Mouse (Mus musculus): ENCODE measurements around the gene Gp2.
A peak's percentile ranks its signal among the peaks of the same experiment; 100 is the strongest.

The Gp2 gene

GRCm38 (mm10) chr7:119459185-119459584 lies at the start of gene Gp2:
TSS of gene Gp2 (minus strand) at chr7:119459285.
- DNase-seq (ENCODE audit: low spot score): no peak

GRCm38 (mm10) chr7:119490041-119490780 lies 31.1 kb upstream of the Gp2 start:
- DNase-seq (ENCODE audit: low spot score): no peak

DNA sequence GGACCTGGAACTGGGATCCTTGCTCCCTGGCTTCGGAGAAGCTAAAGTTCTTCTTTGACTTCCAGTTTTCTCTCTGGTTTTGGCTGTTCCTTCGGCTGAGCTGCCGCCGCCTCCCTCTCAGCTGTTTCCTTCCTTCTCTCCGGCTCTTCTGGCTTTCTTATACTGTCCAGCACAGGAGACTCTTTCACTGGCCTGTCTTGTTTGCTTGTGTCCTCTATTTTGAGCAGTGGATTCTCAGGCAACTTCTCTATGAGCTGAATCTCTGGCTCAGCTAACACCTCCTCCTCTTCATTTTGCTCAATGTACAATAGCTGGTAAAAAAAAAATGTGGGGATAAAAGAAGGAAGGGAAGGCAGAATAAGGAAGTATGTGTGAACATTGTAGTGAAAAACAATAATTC lies 27.6 kb upstream of the Gp2 start:
- DNase-seq (ENCODE audit: low spot score): no peak

DNA sequence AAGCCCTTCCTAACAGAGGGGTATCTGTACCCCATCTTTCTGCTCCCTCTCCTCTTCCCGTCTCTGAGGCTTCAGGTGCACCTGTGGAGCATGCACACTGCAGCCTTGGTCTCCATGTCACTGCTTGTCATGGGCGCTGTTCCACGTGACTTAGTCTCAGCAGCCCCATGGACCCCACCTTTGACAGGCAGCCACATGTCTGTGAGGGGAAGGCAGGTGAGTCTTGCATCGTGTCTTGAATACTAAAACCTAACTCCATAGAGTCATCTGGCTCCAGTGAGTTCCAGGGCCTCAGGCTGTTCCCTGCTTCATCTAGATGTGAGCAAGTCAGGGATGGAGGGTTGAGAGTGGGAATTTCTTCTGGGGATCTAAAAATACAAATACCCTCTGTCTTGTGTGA lies 25.1 kb upstream of the Gp2 start:
- no peak for DNase-seq (ENCODE audit: low spot score)

GRCm38 (mm10) chr7:119479256-119479655 lies 20.2 kb upstream of the Gp2 start, which contains the start of gene Umod:
TSS of gene Umod (minus strand) at chr7:119479282.
- no peak for DNase-seq (ENCODE audit: low spot score)

DNA sequence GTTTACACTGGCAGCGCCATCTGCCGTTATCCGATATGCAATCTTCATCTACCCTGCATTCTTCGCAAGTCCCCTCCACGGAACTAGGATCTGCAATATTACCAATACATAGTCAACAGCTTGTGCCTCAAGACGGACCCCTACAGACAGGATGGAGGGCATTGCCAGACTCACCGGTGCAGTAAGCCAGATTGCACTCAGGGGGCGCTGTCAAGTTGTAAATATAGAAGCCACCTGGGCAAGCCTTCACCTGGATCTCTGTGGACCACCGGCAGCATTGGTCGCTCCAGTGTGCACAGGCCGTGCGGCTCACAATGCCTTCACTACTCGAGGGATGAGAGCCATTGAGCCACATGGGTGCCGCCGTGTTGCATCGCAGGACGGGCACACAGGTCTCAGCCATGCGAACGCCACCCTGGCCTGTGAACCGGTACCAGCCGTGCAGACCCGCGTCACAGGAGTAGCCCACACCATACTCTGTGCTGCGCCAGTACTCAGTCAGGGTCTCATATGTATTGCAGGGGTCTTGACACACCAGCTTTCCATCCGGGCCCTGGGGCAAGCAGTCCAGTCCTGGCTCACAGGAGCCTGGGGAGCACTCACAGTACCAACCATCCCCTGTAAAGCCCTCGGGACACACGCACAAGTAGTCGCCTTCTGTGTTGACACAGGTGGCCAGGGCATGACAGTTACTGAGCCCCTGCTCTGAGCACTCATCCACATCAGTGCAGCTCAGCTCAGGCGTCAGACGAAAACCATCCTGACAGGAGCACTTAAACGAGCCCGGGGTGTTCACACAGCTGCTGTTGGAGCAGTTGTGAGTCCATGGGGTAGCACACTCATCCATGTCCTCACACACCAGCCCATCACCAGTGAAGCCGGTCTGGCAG lies 17.7 kb upstream of the Gp2 start:
- no peak for DNase-seq (ENCODE audit: low spot score)

DNA sequence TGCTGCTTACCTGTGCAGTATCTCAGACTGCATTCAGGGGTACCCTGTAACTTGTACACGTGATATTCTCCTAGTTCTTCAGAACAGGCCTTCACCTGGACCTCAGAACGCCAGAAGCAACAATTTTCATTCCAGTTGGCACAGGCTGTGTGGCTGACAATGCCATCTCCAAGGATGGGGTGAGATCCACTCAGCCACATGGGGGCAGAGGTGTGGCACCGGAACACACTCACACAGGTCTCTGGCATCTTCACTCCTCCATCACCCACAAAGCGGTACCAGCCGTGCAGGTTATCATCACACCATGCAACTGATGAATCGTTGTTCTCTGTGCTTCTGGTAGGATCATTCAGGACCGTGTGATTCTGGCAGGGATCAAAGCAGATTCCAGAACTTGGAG lies 4.9 kb downstream of the Gp2 start:
- DNase-seq (ENCODE audit: low spot score): no peak

DNA sequence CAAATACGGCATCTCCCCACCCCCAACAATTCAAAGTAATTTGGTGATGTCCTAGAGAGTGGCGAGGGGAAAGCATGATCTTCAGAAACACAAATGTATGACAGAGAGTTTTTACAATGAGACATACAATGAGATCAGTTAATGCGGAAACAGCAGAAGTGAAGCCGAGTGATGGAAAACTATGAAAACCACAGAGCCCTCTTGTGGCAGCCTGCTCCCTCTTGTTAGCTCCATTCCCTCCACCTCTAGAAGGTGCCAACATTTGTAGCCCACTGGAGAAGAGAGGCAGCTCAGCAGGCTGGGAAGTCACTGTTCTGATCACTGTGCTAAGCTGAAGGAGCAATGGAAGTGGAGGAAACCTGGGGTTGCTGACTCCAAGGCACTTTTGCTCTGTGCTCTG lies 15.2 kb downstream of the Gp2 start:
- DNase-seq (ENCODE audit: low spot score): no peak

DNA sequence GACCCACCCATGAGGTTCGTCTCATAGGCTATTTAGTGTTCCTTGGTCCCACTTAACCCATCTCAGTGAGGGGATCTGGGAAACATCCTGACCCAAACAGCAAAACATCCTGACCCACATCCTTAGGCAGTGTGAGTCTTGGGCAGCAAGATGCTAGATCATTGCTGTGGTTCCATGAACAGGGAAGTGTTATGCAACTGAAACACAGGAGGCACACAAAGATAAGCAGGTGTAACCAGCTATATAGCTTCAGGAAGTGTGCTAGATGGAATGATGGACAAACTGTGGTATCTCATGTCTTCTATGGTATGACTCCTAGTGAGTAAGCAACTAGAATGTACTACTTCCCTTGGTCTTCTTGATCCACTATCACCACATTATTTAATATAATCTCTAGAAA lies 17.1 kb downstream of the Gp2 start:
- DNase-seq (ENCODE audit: low spot score): no peak

DNA sequence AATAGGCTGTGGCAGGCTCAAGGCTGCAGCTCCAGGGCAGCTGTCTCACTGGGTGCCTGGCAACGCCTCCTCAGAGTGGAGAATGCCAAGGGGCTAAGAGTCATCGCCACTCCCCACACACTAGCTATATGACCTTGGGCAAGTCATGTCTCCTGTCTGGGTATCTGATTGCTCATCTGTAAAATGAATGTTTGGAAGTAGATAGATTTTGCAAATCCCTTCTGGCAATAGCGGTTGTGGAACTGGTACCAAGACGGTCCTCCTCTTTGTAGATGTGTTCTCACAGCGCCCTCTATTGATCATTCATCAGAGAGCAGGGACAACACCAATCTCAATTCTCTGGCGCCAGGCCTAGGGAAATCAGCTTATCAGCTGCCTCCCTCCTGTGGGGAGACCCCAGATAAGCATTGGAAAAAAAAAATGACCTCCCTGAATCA lies 31.9 kb downstream of the Gp2 start:
- DNase-seq (ENCODE audit: low spot score): peak; percentile 43

DNA sequence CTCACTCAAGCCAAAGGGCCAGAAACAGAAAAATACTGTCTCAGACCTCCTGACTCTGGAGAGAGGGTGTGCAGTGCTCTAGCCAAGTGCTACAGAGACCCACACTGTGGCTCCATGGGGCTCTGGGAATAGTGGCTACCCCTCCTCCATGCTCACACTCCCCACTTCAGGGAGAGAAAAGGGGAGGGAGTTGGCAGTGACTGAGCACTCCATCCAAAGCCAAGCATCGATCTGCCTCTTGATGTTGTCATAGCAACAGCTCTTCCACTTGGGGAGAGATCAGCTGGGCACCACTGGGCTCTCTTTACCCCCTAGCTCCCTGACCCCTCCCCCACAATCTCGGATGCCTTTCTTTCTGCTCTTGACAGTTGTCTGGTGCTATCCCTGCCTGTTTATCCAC lies 38.4 kb downstream of the Gp2 start:
- DNase-seq (ENCODE audit: low spot score): no peak

DNA sequence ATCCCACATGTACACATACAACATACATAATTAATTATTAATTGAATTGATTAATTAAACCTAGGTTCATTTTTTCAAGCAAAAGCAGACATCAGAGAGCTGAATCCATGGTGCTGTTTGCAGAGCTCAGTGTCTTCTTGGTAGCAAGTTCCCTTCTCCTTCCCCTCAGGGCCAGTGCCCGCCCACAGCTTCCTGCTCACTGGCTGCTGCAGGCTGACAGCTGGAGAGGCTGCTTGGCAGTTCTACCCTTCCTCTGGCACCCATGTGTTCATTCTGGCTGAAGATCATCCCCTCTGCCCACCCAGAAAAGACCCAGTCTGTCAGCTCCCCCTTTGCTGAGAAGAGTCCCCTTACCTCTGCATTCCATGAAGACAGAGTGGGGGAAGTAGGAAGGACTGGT lies 40.6 kb downstream of the Gp2 start:
- no peak for DNase-seq (ENCODE audit: low spot score)

DNA sequence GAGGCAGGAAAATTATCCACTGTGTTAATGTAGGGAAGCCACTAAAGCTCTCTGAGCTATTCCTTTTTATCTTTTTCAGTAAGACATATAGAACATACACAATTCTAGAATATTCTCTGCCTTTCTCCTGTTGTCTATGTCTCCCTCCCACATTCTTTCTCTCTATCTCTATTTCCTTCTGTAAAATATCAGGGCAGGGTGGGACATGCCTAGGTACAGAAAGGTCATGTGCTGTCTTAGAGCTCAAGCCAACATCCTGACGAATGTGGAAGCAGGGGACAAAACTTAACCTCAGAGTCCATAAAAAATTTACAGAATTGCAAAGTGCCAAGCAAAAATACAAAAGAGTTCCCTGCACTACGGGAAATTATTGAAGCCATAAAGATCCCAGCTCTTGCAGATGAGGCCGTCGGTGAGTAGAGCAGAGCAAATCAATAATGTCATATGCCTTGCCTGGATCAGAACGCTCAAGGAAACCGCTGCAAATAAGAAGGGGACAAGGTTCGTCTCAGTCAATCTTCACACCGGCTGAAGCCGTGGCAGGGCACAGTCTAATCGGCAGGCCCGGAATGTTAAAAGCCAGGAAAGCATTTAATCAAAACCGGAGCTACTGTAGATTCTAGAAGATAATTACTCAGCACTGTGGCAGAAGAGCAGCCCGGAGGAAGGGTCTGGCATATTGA lies 64.9 kb downstream of the Gp2 start:
- DNase-seq (ENCODE audit: low spot score): no peak
